Mouse (Mus musculus) G1E (cell line): ENCODE data around the gene Mcrip2.

Source experiments
- CTCF ChIP-seq: IDR thresholded peaks from 2 replicates; pipeline ENCODE4 v1.5.1; 2012; ENCODE audit warnings: low read depth, low read length, inconsistent platforms, mixed read lengths
- GATA1 ChIP-seq: IDR thresholded peaks from 2 replicates; pipeline ENCODE4 v1.6.1; 2012; ENCODE audit warnings: borderline replicate concordance, low read length, inconsistent platforms, mixed read lengths

DNA sequence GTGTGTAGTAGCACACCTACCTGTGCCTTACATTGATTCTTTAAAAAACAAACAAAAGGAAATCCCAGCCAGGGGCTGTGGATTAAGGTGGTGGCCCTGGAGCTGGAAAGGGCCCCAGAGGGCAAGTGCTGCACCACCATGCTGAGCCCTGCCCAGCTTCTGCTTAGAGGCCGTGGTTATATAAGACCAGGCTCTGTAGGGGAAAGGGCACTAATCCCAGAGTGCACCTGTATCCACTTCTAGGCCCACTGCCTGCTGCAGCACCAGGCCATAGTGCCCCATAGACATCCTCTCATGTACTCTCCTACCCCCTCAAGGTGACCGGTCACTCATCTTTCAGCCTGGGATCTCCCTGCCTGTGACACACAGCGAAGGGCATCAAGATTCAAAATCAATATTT, 2.4 kb downstream of the Mcrip2 start:
- no peak for TF ChIP-seq CTCF
- no peak for TF ChIP-seq GATA1
